Mouse (Mus musculus) heart, embryonic 16.5 days (tissue): ENCODE data around the gene Fcer1a. TPM values are rescaled to one million over a fixed set of nuclear protein-coding genes. Genes with fewer than 3 reads are reported as not detected.
"Not testable (repeated sequence)": the region's sequence is repeated elsewhere in the genome, so short reads cannot be mapped to it uniquely, and the experiment has no call there.

Source experiments
- ATAC-seq: fragments of 200-750 bp; cut with Nextera tagmentation; replicated peaks from 2 replicates; pipeline ENCODE4 v1.8.0; 2017; ENCODE audit warnings: moderate number of reproducible peaks; ENCODE audit not compliant: insufficient read depth, low FRiP score; ENCODE audit errors: extremely low read depth
- H3K27ac ChIP-seq: fragments of 300-500 bp; sonication (generic); 2 replicates; pipeline ENCODE4 v1.5.1; 2014; ENCODE audit warnings: mild to moderate bottlenecking, low read length, control low read depth, moderate library complexity
- H3K27me3 ChIP-seq: fragments of 300-500 bp; sonication (generic); 2 replicates; pipeline ENCODE4 v1.6.1; 2014; ENCODE audit warnings: low read length, mixed read lengths; ENCODE audit not compliant: control insufficient read depth, insufficient read depth
- H3K36me3 ChIP-seq: fragments of 300-500 bp; sonication (generic); 2 replicates; pipeline ENCODE4 v1.6.1; 2014; ENCODE audit not compliant: control insufficient read depth, insufficient read depth
- H3K4me1 ChIP-seq: fragments of 300-500 bp; sonication (generic); 2 replicates; pipeline ENCODE4 v1.6.1; 2014; ENCODE audit warnings: low read length, mixed read lengths; ENCODE audit not compliant: control insufficient read depth, insufficient read depth
- H3K4me2 ChIP-seq: fragments of 300-500 bp; sonication (generic); 2 replicates; pipeline ENCODE4 v1.6.1; 2014; ENCODE audit warnings: low read depth, mild to moderate bottlenecking, control low read depth, low read length
- H3K4me3 ChIP-seq: fragments of 300-500 bp; sonication (generic); 2 replicates; pipeline ENCODE4 v1.5.1; 2014; ENCODE audit warnings: mild to moderate bottlenecking, control low read depth, low read length
- H3K9ac ChIP-seq: fragments of 300-500 bp; sonication (generic); 2 replicates; pipeline ENCODE4 v1.6.1; 2014; ENCODE audit warnings: low read length, control low read depth
- H3K9me3 ChIP-seq: fragments of 300-500 bp; sonication (generic); replicated peaks from 2 replicates; pipeline ENCODE4 v1.6.1; 2016; ENCODE audit warnings: low read length; ENCODE audit not compliant: control insufficient read depth
- WGBS: fragments of 180-500 bp; shearing (Covaris S2); extraction: QIAGEN DNeasy Blood & Tissue Kit; methylation state at CpG from one replicate; pipeline ENCODE4 v1.1.7; 2014; 5-methylcytosine and 5-hydroxymethylcytosine counted together
- polyA plus RNA-seq: library from polyadenylated mRNA; unstranded; fragments of >200 nt; fragmentation: Nextera tagmentation; extraction: Ambion mirVana; gene quantifications from 2 replicates; pipeline ENCODE4 v1.2.1, GENCODE M21; 2015

The Fcer1a gene
- polyA plus RNA-seq: not detected in 2 replicates

GRCm38 (mm10) chr1:173227081-173227480 is at the start of gene Fcer1a:
Gene Fcer1a (minus strand): TSS chr1:173227214.
- Histone ChIP-seq H3K27ac (no peak within 1 kb of the TSS), H3K4me3 (no peak within 1 kb of the TSS), H3K36me3 (no peaks in the 10 kb centered on the region), H3K4me1 (no peaks in the 10 kb centered on the region), H3K27me3 (no peaks in the 10 kb centered on the region), H3K4me2 (no peak within 1 kb of the TSS), H3K9ac (no peak within 1 kb of the TSS), H3K9me3 (no peaks in the 10 kb centered on the region)
- no peak for ATAC-seq
- WGBS: 55% methylated on average over 2 of the region's 2 CpGs

- H3K9ac ChIP-seq: no peak within 1 kb of the TSS
- H3K9me3 ChIP-seq: no peaks in the 10 kb centered on the region
- H3K4me1 ChIP-seq: no peaks in the 10 kb centered on the region
- H3K4me3 ChIP-seq: no peak within 1 kb of the TSS
- no peaks in the 10 kb centered on the region for H3K27me3 ChIP-seq
- no peak within 1 kb of the TSS for H3K27ac ChIP-seq
- no peaks in the 10 kb centered on the region for H3K36me3 ChIP-seq
- H3K4me2 ChIP-seq: no peak within 1 kb of the TSS
- ATAC-seq: no peak
Measured at GRCm38 (mm10) chr1:173265701-173266100, 38.7 kb upstream of the Fcer1a start, which contains the start of gene Olfr418. Gene Olfr418 (plus strand): TSS chr1:173266001.

DNA sequence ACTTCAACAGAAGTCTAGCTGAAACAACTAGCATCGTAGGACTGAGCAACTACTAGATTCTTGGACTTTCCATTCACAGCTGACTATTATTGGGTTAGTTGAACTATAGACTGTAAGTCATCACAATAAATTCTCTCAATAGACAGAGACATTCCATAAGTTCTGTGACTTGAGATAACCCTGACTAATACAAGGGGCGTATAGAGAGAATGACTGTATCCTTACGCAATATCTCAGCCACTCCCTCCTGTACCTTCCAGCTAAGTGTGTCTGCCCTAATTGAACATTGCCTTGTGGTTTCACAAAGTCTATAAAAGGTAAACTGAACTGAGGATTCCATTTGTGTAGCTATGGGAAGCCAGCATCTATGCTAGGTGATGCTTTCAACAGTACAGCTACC is 22.9 kb upstream of the Fcer1a start:
- Histone ChIP-seq H3K9ac (no peak overlapping the region), H3K27me3 (no peaks in the 10 kb centered on the region), H3K27ac (no peak overlapping the region), H3K9me3 (no peaks in the 10 kb centered on the region), H3K4me1 (no peaks in the 10 kb centered on the region), H3K4me3 (no peak overlapping the region), H3K36me3 (no peaks in the 10 kb centered on the region), H3K4me2 (no peak overlapping the region)
- WGBS: 86% methylated on average over 3 of the region's 3 CpGs
- no peak for ATAC-seq

GRCm38 (mm10) chr1:173237004-173237403 is 10.0 kb upstream of the Fcer1a start:
- H3K4me3 ChIP-seq, H3K4me2 ChIP-seq, H3K4me1 ChIP-seq, H3K9ac ChIP-seq, H3K27ac ChIP-seq, H3K36me3 ChIP-seq, ATAC-seq, H3K27me3 ChIP-seq, H3K9me3 ChIP-seq: not testable (repeated sequence)
- WGBS: 62% methylated on average over 1 of the region's 1 CpGs

- no peak overlapping the region for H3K9ac ChIP-seq
- H3K36me3 ChIP-seq: no peaks in the 10 kb centered on the region
- no peak overlapping the region for H3K4me2 ChIP-seq
- H3K4me3 ChIP-seq: no peak overlapping the region
- H3K27ac ChIP-seq: no peak overlapping the region
- 74% methylated on average over 3 of the region's 3 CpGs for WGBS
- no peaks in the 10 kb centered on the region for H3K4me1 ChIP-seq
- no peak for ATAC-seq
- no peaks in the 10 kb centered on the region for H3K27me3 ChIP-seq
- no peaks in the 10 kb centered on the region for H3K9me3 ChIP-seq
Measured at GRCm38 (mm10) chr1:173216481-173216880, 10.5 kb downstream of the Fcer1a start.

GRCm38 (mm10) chr1:173212092-173212491 is 14.9 kb downstream of the Fcer1a start, which contains the start of gene Olfr1404:
Gene Olfr1404 (plus strand): TSS chr1:173212392.
- H3K4me1 ChIP-seq: no peaks in the 10 kb centered on the region

GRCm38 (mm10) chr1:173197508-173197907 is 29.5 kb downstream of the Fcer1a start, which contains the start of gene Olfr218:
Gene Olfr218 (plus strand): TSS chr1:173197808.
- H3K4me3 ChIP-seq: no peak within 1 kb of the TSS

More at GRCm38 (mm10) chr1:173212092-173212491, 14.9 kb downstream of the Fcer1a start, which contains the start of gene Olfr1404:
- Histone ChIP-seq H3K4me2 (no peak within 1 kb of the TSS), H3K27ac (no peak within 1 kb of the TSS), H3K9me3 (peaks cover 2% of the 10 kb centered on the region; the same call in 1 of the 2 replicates), H3K4me3 (no peak within 1 kb of the TSS), H3K27me3 (no peaks in the 10 kb centered on the region), H3K36me3 (no peaks in the 10 kb centered on the region), H3K9ac (no peak within 1 kb of the TSS)
- no peak for ATAC-seq
- WGBS: 67% methylated on average over 5 of the region's 5 CpGs

DNA sequence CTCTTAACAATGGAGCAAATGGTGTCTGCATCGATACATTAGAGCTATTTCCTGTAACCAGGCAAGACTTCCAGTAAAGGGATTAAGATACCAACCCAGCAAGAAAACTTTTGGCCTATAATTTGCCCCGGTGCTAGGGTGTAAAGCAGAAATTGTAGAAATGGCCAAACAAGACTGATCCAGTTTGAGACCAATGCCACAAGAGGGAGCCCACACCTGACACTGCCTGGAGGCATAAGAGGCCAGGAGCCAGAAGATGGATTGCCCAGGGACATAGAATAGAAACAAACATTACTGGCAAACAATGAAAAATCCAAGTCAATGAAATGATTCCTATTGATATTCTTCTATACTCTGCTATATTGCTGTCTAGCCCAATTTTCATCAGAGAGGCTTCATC is 30.7 kb downstream of the Fcer1a start:
- Histone ChIP-seq H3K27ac (no peak overlapping the region), H3K36me3 (no peaks in the 10 kb centered on the region), H3K9me3 (no peaks in the 10 kb centered on the region), H3K4me3 (no peak overlapping the region), H3K9ac (no peak overlapping the region), H3K4me2 (no peak overlapping the region), H3K4me1 (no peaks in the 10 kb centered on the region), H3K27me3 (no peaks in the 10 kb centered on the region)
- no peak for ATAC-seq
- WGBS: 71% methylated on average over 2 of the region's 2 CpGs

More at GRCm38 (mm10) chr1:173197508-173197907, 29.5 kb downstream of the Fcer1a start, which contains the start of gene Olfr218:
- Histone ChIP-seq H3K4me2 (no peak within 1 kb of the TSS), H3K27ac (no peak within 1 kb of the TSS), H3K36me3 (no peaks in the 10 kb centered on the region), H3K4me1 (no peaks in the 10 kb centered on the region), H3K9me3 (no peaks in the 10 kb centered on the region), H3K27me3 (no peaks in the 10 kb centered on the region), H3K9ac (no peak within 1 kb of the TSS)
- no peak for ATAC-seq
- 68% methylated on average over 5 of the region's 5 CpGs for WGBS

GRCm38 (mm10) chr1:173192059-173192458 is 35.0 kb downstream of the Fcer1a start:
- H3K27me3 ChIP-seq: no peaks in the 10 kb centered on the region
- no peak for ATAC-seq
- H3K4me3 ChIP-seq: no peak overlapping the region
- H3K4me2 ChIP-seq: no peak overlapping the region
- H3K27ac ChIP-seq: no peak overlapping the region
- 34% methylated on average over 3 of the region's 3 CpGs for WGBS
- H3K9ac ChIP-seq: no peak overlapping the region
- H3K9me3 ChIP-seq: no peaks in the 10 kb centered on the region
- no peaks in the 10 kb centered on the region for H3K36me3 ChIP-seq
- H3K4me1 ChIP-seq: no peaks in the 10 kb centered on the region
